Mouse (Mus musculus): ENCODE measurements around the gene Ctdspl2.

Ctdspl2 gene

GRCm38 (mm10) chr2:122059365-122060115, 103.7 kb downstream of the Ctdspl2 start:
- no peak for DNase-seq (ENCODE audit: low read depth, low spot score)
